Mouse (Mus musculus) myocyte (in vitro differentiated cells): ENCODE data around the gene Cd300e. TPM values are rescaled to one million over a fixed set of nuclear protein-coding genes. Genes with fewer than 3 reads are reported as not detected.

ENCODE experiments used
- H3K27me3 ChIP-seq: one replicate; pipeline ENCODE4 v1.6.1; 2011; ENCODE audit not compliant: control insufficient read depth, insufficient read depth, insufficient read length
- H3K36me3 ChIP-seq: one replicate; pipeline ENCODE4 v1.6.1; 2011; ENCODE audit not compliant: control insufficient read depth, insufficient read depth
- H3K4me2 ChIP-seq: one replicate; pipeline ENCODE4 v1.6.1; 2011; ENCODE audit warnings: low read depth, control low read depth
- H3K4me3 ChIP-seq: one replicate; pipeline ENCODE4 v1.5.1; 2011; ENCODE audit warnings: mild to moderate bottlenecking, control low read depth, moderate library complexity
- H3K79me2 ChIP-seq: one replicate; pipeline ENCODE4 v1.6.1; 2011; ENCODE audit not compliant: control insufficient read depth, insufficient read depth
- H3ac ChIP-seq: one replicate; pipeline ENCODE4 v1.6.1; 2011; ENCODE audit not compliant: control insufficient read depth, insufficient read length
- CEBPB ChIP-seq: IDR thresholded peaks from 2 replicates; pipeline ENCODE4 v1.6.1; 2011; ENCODE audit warnings: mild to moderate bottlenecking, moderate library complexity; ENCODE audit not compliant: poor library complexity, insufficient read depth, severe bottlenecking
- E2F4 ChIP-seq: IDR thresholded peaks from one replicate; pipeline ENCODE4 v1.6.1; 2011; ENCODE audit warnings: mild to moderate bottlenecking, control low read depth, moderate library complexity; ENCODE audit not compliant: insufficient read depth
- MAX ChIP-seq: IDR thresholded peaks from one replicate; pipeline ENCODE4 v1.6.1; 2011; ENCODE audit warnings: low read depth, mild to moderate bottlenecking, control low read depth
- MYOD1 ChIP-seq, 3 experiments: IDR thresholded peaks; one replicate each; pipeline ENCODE4 v1.6.1; 2011; ENCODE audit warnings: control low read depth in 2 of 3, low read depth in 2 of 3, mild to moderate bottlenecking in 2 of 3, moderate library complexity in 1 of 3; ENCODE audit not compliant: insufficient read length in 2 of 3, control insufficient read depth in 1 of 3
- MYOG ChIP-seq, 3 experiments: IDR thresholded peaks; one replicate each; pipeline ENCODE4 v1.6.1; 2011; ENCODE audit warnings: control low read depth in 2 of 3, low read depth in 2 of 3, mild to moderate bottlenecking in 2 of 3; ENCODE audit not compliant: insufficient read length in 2 of 3, control insufficient read depth in 1 of 3, insufficient read depth in 1 of 3
- POLR2A ChIP-seq: IDR thresholded peaks from one replicate; pipeline ENCODE4 v1.6.1; 2011; ENCODE audit warnings: low read depth, mild to moderate bottlenecking, control low read depth, moderate library complexity; ENCODE audit not compliant: insufficient read length
- POLR2AphosphoS2 ChIP-seq: IDR thresholded peaks from one replicate; pipeline ENCODE4 v1.6.1; 2011; ENCODE audit warnings: low read depth, control low read depth; ENCODE audit not compliant: insufficient read length
- REST ChIP-seq: IDR thresholded peaks from one replicate; pipeline ENCODE4 v1.6.1; 2011; ENCODE audit warnings: mild to moderate bottlenecking, control low read depth, moderate library complexity; ENCODE audit not compliant: insufficient read depth, insufficient read length
- SRF ChIP-seq: IDR thresholded peaks from one replicate; pipeline ENCODE4 v1.6.1; 2011; ENCODE audit warnings: low read depth; ENCODE audit not compliant: control insufficient read depth, insufficient read length
- TCF12 ChIP-seq: IDR thresholded peaks from one replicate; pipeline ENCODE4 v1.6.1; 2011; ENCODE audit warnings: mild to moderate bottlenecking, control low read depth; ENCODE audit not compliant: poor library complexity, insufficient read depth, severe bottlenecking
- TCF3 ChIP-seq: IDR thresholded peaks from one replicate; pipeline ENCODE4 v1.6.1; 2011; ENCODE audit warnings: low read depth, control low read depth; ENCODE audit not compliant: insufficient read length
- USF1 ChIP-seq: IDR thresholded peaks from one replicate; pipeline ENCODE4 v1.6.1; 2011; ENCODE audit warnings: low read depth, mild to moderate bottlenecking, control low read depth, moderate library complexity
- polyA plus RNA-seq: library from polyadenylated mRNA; unstranded; fragments of >200 nt; fragmentation: generic; extraction: Trizol; gene quantifications from one replicate; pipeline ENCODE4 v1.2.1, GENCODE M21; 2012; ENCODE audit warnings: missing spikeins

Gene Cd300e
- polyA plus RNA-seq, 1 experiment, result not detected

DNA sequence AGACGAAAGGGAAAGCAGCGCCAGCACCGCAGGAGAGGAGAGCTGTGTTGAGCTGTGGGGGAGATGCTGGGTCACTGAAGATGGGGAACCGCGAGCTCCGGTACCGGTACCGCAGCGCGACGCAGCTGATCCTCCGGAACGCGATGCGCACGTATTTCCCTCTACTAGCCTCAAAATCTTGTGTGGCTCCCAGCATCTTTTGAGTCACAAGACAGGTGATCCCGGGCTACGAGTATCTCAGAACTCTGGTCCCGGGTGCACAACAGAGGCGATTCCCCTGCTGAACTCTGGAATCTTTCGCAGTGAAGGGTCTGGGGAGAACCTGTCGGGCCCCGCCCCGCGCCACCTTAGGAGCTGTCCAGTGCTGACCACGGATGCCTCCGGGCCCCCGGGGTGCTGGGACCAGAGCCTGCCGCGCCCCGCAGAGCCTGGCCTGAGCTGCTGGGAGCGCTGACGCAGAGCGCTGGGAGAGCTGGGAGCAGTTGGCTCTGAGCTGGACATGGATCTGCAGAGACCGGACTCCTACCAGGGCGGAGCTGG, 29.5 kb upstream of the Cd300e start, which contains the start of gene Rab37:
TSS of gene Rab37 (plus strand) at position 70 of the 540 bp plus-strand sequence.
- no peaks in the 10 kb centered on the region for H3K79me2 ChIP-seq
- peaks cover 12% of the 10 kb centered on the region for H3K27me3 ChIP-seq
- no peaks in the 10 kb centered on the region for H3K36me3 ChIP-seq
- no peak within 1 kb of the TSS for H3ac ChIP-seq
- TF ChIP-seq REST (peak; percentile 53), POLR2A (no peak)
- no peak within 1 kb of the TSS for H3K4me3 ChIP-seq
- H3K4me2 ChIP-seq, result no peak within 1 kb of the TSS

DNA sequence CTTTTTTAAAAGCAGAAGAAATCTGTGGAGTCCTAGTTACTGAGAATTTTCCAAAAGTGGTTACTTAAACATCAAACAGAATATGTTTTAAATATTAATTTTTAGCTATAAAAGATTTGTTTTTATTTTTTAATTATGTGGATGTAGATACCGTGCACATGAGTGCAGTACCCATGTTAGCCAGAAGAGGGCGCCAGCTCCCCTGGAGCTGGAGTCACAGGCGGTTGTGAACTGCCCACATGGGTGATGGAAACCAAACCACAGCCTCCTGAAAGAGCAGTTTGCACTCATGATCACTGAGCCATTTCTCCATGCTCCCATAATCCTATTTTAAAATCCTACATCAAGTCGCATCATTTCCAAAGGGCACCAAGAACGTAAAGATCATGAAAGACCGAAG, 27.9 kb upstream of the Cd300e start:
- TF ChIP-seq MAX (no peak), TCF12 (no peak), POLR2A (no peak), POLR2AphosphoS2 (no peak), E2F4 (no peak), REST (no peak), MYOD1 (IDR thresholded peaks at IDR 0.05; ENCODE audit: control insufficient read depth in 1 of 3, insufficient read length in 2 of 3, low read depth in 2 of 3) (no peak), MYOG (IDR thresholded peaks at IDR 0.05; ENCODE audit: control insufficient read depth in 1 of 3, insufficient read depth in 1 of 3, insufficient read length in 2 of 3, low read depth in 2 of 3) (no peak), USF1 (no peak), CEBPB (no peak), SRF (no peak), TCF3 (no peak)
- no peak overlapping the region for H3K4me2 ChIP-seq
- H3K27me3 ChIP-seq, result peaks cover 12% of the 10 kb centered on the region
- no peak overlapping the region for H3ac ChIP-seq
- no peak overlapping the region for H3K4me3 ChIP-seq
- no peaks in the 10 kb centered on the region for H3K36me3 ChIP-seq
- H3K79me2 ChIP-seq, result no peaks in the 10 kb centered on the region

DNA sequence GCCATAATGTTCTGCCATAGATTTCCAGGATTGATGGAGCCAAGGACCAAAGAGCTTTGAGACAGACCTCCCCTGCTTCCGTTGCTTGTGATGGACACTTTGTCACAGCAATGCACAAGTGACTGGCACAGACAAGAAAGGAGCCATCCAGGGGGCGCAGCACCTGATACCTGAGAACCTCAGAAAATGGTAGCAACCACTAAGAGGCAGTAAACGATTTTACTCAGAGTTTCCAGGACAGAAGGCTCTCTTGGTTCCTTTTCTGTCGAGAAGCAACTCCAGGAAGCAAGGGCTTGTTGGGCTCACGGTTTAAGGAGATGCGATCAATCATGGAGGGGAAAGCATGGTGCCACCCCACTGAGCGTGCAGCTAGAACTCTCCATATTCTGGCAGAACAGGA, 24.2 kb upstream of the Cd300e start:
- no peak overlapping the region for H3K4me3 ChIP-seq
- H3K36me3 ChIP-seq, result no peaks in the 10 kb centered on the region
- no peak overlapping the region for H3ac ChIP-seq
- no peak overlapping the region for H3K4me2 ChIP-seq
- H3K27me3 ChIP-seq, result peaks cover 6% of the 10 kb centered on the region
- TF ChIP-seq TCF12 (no peak), E2F4 (no peak), REST (no peak), MAX (no peak), POLR2A (no peak), TCF3 (no peak), MYOD1 (IDR thresholded peaks at IDR 0.05; ENCODE audit: control insufficient read depth in 1 of 3, insufficient read length in 2 of 3, low read depth in 2 of 3) (no peak), USF1 (no peak), SRF (no peak), CEBPB (no peak), MYOG (IDR thresholded peaks at IDR 0.05; ENCODE audit: control insufficient read depth in 1 of 3, insufficient read depth in 1 of 3, insufficient read length in 2 of 3, low read depth in 2 of 3) (no peak), POLR2AphosphoS2 (no peak)
- H3K79me2 ChIP-seq, result no peaks in the 10 kb centered on the region

DNA sequence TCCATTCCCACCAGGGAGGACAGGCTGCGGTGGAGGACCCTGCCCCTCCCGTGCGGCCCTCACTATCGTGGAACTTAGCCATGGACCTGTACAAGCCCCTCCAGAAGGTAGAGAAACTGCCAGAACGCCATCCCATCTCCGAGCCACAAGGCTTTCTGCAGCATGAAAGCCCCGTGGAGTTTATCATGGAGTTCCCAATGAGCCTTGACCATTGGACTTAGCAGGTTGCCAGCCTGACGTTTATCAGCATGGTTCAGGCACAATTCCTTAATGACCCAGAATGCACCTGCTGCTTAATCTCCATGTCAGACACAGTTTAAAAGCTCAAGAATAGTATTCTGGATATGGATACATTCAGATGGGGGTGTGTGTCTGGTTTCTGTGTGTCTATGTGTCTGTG, 23.1 kb upstream of the Cd300e start:
- Histone ChIP-seq H3K79me2 (no peaks in the 10 kb centered on the region), H3K27me3 (peaks cover 4% of the 10 kb centered on the region)
- no peak for TF ChIP-seq SRF
- TF ChIP-seq E2F4, result no peak
- no peak for TF ChIP-seq TCF3
- no peak for TF ChIP-seq REST
- no peak for TF ChIP-seq POLR2AphosphoS2
- no peak for TF ChIP-seq CEBPB
- no peak for TF ChIP-seq POLR2A

DNA sequence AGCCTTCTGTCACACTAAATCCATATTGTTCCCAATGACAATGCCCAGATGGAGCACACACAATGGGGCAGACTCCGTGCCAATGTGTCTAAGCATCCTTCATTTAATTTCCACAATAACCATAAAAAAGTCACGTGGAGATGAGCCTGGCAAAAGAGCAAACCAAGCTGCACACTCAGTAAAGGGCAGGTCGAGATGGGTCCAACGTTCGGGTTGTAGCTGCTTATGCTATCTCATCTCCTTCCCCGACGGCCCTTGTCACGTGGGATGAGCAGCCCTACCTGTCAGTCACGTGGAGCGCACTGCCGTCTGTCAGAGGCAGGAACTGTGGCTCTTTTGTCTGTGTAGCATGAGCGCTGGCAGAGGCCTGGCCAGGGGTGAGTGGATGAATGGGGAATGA, 22.6 kb upstream of the Cd300e start:
- Histone ChIP-seq H3K4me3 (no peak overlapping the region), H3K27me3 (peaks cover 4% of the 10 kb centered on the region), H3ac (no peak overlapping the region), H3K36me3 (no peaks in the 10 kb centered on the region), H3K79me2 (no peaks in the 10 kb centered on the region), H3K4me2 (no peak overlapping the region)
- TF ChIP-seq TCF12 (no peak), REST (no peak), CEBPB (no peak), MYOG (IDR thresholded peaks at IDR 0.05; ENCODE audit: control insufficient read depth in 1 of 3, insufficient read depth in 1 of 3, insufficient read length in 2 of 3, low read depth in 2 of 3) (no peak)

More for the DNA sequence above, 23.1 kb upstream of the Cd300e start:
- Histone ChIP-seq H3K36me3 (no peaks in the 10 kb centered on the region), H3K4me2 (no peak overlapping the region), H3K4me3 (no peak overlapping the region), H3ac (no peak overlapping the region)
